24 mouse cellular contexts compared by ENCODE assay signal in genomic region chr19:7246021-7246420, GRCm38 (mm10). TPM values are rescaled to one million over a fixed set of nuclear protein-coding genes. Genes with fewer than 3 reads are reported as not detected.
DNase-seq lines count a peak whose midpoint lies in the region; ATAC-seq and TF ChIP-seq lines count a peak whose summit lies in the region.
"Had no signal": no experiment of that assay in that cellular context is flagged by ENCODE, and none has a peak within 500 bp of the region (broad histone marks: within the 10 kb centered on the region; RNA-seq: fewer than 3 reads in every experiment).

No protein-coding gene starts in this region.

- DNase-seq in ES-CJ7 (ENCODE audit: low read depth, low spot score) (peak; percentile 93), R1 (ENCODE audit: low read depth, low spot score) (peak; percentile 97)
- DNase-seq in spleen, adult 12 weeks (ENCODE audit: low spot score) = no peak
- no peak for DNase-seq in heart, postnatal 36 days
- DNase-seq: adrenal gland, adult 8-10 months; cerebellum, adult 11-12 months; cerebellum, postnatal 10 days; kidney, adult 18-20 months; thymus, postnatal 36 days had no signal

- H3K4me1 ChIP-seq in intestine, postnatal 0 days (replicated peaks; ENCODE audit: control insufficient read depth, insufficient read depth, low read length) = no peaks in the 10 kb centered on the region
- H3K4me1 ChIP-seq in stomach, embryonic 16.5 days (ENCODE audit: control insufficient read depth, insufficient read depth, low read length) = 0 out of 2 replicates have a peak, but pooled peaks cover 3% of the 10 kb centered on the region
- peaks cover 4% of the 10 kb centered on the region; the same call in 1 of the 2 replicates for H3K4me1 ChIP-seq in forebrain, embryonic 16.5 days (replicated peaks; ENCODE audit: control insufficient read depth, insufficient read depth, low read length)

- no peak overlapping the region for H3K9ac ChIP-seq in intestine, postnatal 0 days (ENCODE audit: low read depth, low read length)
- H3K9ac ChIP-seq in stomach, embryonic 16.5 days (ENCODE audit: low read length) = no peak overlapping the region
- H3K9ac ChIP-seq in forebrain, embryonic 16.5 days (replicated peaks; ENCODE audit: low read depth, low read length) = no peak overlapping the region
- H3K9ac ChIP-seq: embryonic facial prominence, embryonic 12.5 days; forebrain, embryonic 13.5 days; liver, embryonic 14.5 days; neural tube, embryonic 15.5 days had no signal

- H3K9me3 ChIP-seq in intestine, postnatal 0 days (ENCODE audit: control insufficient read depth) = no peaks in the 10 kb centered on the region
- H3K9me3 ChIP-seq in stomach, embryonic 16.5 days (replicated peaks; ENCODE audit: control insufficient read depth, low read length) = no peaks in the 10 kb centered on the region
- no peaks in the 10 kb centered on the region for H3K9me3 ChIP-seq in forebrain, embryonic 16.5 days (ENCODE audit: control insufficient read depth, low read length)
- H3K9me3 ChIP-seq: embryonic facial prominence, embryonic 12.5 days; forebrain, embryonic 13.5 days; heart, embryonic 10.5 days; neural tube, embryonic 15.5 days had no signal

- H3K4me3 ChIP-seq in intestine, postnatal 0 days (ENCODE audit: low read depth, low read length) = no peak overlapping the region
- H3K4me3 ChIP-seq in stomach, embryonic 16.5 days (replicated peaks; ENCODE audit: low read length) = no peak overlapping the region
- no peak overlapping the region for H3K4me3 ChIP-seq in forebrain, embryonic 16.5 days (replicated peaks; ENCODE audit: low read length)
- H3K4me3 ChIP-seq: embryonic facial prominence, embryonic 12.5 days; erythroblast, embryonic 14.5 days; forebrain, embryonic 13.5 days; heart, embryonic 10.5 days; neural tube, embryonic 15.5 days had no signal

- H3K36me3 ChIP-seq in intestine, postnatal 0 days (ENCODE audit: control insufficient read depth, insufficient read depth) = no peaks in the 10 kb centered on the region
- H3K36me3 ChIP-seq in stomach, embryonic 16.5 days (ENCODE audit: control insufficient read depth, insufficient read depth, low read length) = no peaks in the 10 kb centered on the region
- no peaks in the 10 kb centered on the region for H3K36me3 ChIP-seq in forebrain, embryonic 16.5 days (ENCODE audit: control insufficient read depth, insufficient read depth)
- H3K36me3 ChIP-seq: embryonic facial prominence, embryonic 12.5 days; heart, embryonic 10.5 days; neural tube, embryonic 15.5 days had no signal

- TF ChIP-seq CTCF in intestine, postnatal 0 days (IDR thresholded peaks at IDR 0.05; ENCODE audit: low read depth) = no peak

- no peak overlapping the region for H3K27ac ChIP-seq in intestine, postnatal 0 days (ENCODE audit: low read depth, low read length)
- H3K27ac ChIP-seq in stomach, embryonic 16.5 days (ENCODE audit: low read length) = no peak overlapping the region
- H3K27ac ChIP-seq in forebrain, embryonic 16.5 days (ENCODE audit: low read length) = no peak overlapping the region
- H3K27ac ChIP-seq: embryonic facial prominence, embryonic 12.5 days; forebrain, embryonic 13.5 days; heart, embryonic 10.5 days; hindbrain, postnatal 0 days; kidney, postnatal 0 days; liver, embryonic 14.5 days; macrophage; neural tube, embryonic 15.5 days had no signal

- H3K4me2 ChIP-seq in intestine, postnatal 0 days (replicated peaks; ENCODE audit: low read depth) = no peak overlapping the region
- no peak overlapping the region for H3K4me2 ChIP-seq in stomach, embryonic 16.5 days (ENCODE audit: low read depth, low read length)
- no peak overlapping the region for H3K4me2 ChIP-seq in forebrain, embryonic 16.5 days (ENCODE audit: low read length)
- H3K4me2 ChIP-seq: embryonic facial prominence, embryonic 12.5 days; forebrain, embryonic 13.5 days; midbrain, embryonic 11.5 days; neural tube, embryonic 15.5 days had no signal

- 67% methylated on average over 3 of the region's 3 CpGs for WGBS in intestine, postnatal 0 days
- WGBS in stomach, embryonic 16.5 days = 65% methylated on average over 3 of the region's 3 CpGs
- 84% methylated on average over 3 of the region's 3 CpGs for WGBS in forebrain, embryonic 16.5 days

- intact Hi-C loops in heart, postnatal 36 days (cut with DNase I) = no loop called here

- ATAC-seq in intestine, postnatal 0 days = peak; percentile 24; the same call in 1 of the 2 replicates
- ATAC-seq in stomach, embryonic 16.5 days (ENCODE audit: insufficient read depth, low FRiP score) = peak; percentile 38; the same call in 1 of the 2 replicates
- no peak for ATAC-seq in forebrain, embryonic 16.5 days
- ATAC-seq: activated CD4-positive, CD25-positive, alpha-beta regulatory T cell, adult 4 months; forebrain, embryonic 13.5 days; hindbrain, postnatal 0 days; Patski had no signal

- no peaks in the 10 kb centered on the region for H3K27me3 ChIP-seq in intestine, postnatal 0 days (replicated peaks; ENCODE audit: control insufficient read depth, insufficient read depth, low read length)
- no peaks in the 10 kb centered on the region for H3K27me3 ChIP-seq in stomach, embryonic 16.5 days (ENCODE audit: control insufficient read depth, insufficient read depth, low read length)
- H3K27me3 ChIP-seq in forebrain, embryonic 16.5 days (replicated peaks; ENCODE audit: control insufficient read depth, insufficient read depth, low read length) = no peaks in the 10 kb centered on the region
- H3K27me3 ChIP-seq: embryonic facial prominence, embryonic 12.5 days; Patski had no signal

RNA-seq across cellular contexts. Expression of gene Naa40, which starts 5.0 kb away (rescaled TPM):
- polyA plus RNA-seq in intestine, postnatal 0 days (2015; fragmentation: Nextera tagmentation; extraction: Ambion mirVana) = 18.6 and 19.7 TPM in 2 replicates
- polyA plus RNA-seq in stomach, embryonic 16.5 days (2015; fragmentation: Nextera tagmentation; extraction: Ambion mirVana) = 46.9 and 50.4 TPM in 2 replicates
- polyA plus RNA-seq in forebrain, embryonic 16.5 days (2015; fragmentation: Nextera tagmentation; extraction: Ambion mirVana) = 67.3 and 74.7 TPM in 2 replicates
- 10 to 100 TPM; 15.3 to 15.6 TPM for total RNA-seq in heart, postnatal 36 days (2021)

RNA-seq across cellular contexts. Expression of gene Rcor2, which starts 21.1 kb away (rescaled TPM):
- 1.5 and 2.2 TPM in 2 replicates for polyA plus RNA-seq in intestine, postnatal 0 days (2015; fragmentation: Nextera tagmentation; extraction: Ambion mirVana)
- polyA plus RNA-seq in stomach, embryonic 16.5 days (2015; fragmentation: Nextera tagmentation; extraction: Ambion mirVana) = 5.4 and 9.7 TPM in 2 replicates
- polyA plus RNA-seq in forebrain, embryonic 16.5 days (2015; fragmentation: Nextera tagmentation; extraction: Ambion mirVana) = 45.8 and 49.2 TPM in 2 replicates
- 1 to 10 TPM; 5.4 to 7.8 TPM for total RNA-seq in heart, postnatal 36 days (2021)
- polyA plus RNA-seq: activated CD4-positive, CD25-positive, alpha-beta regulatory T cell, adult 4 months had no signal

RNA-seq across cellular contexts. Expression of gene Cox8a, which starts 28.6 kb away (rescaled TPM):
- 2,194 and 2,204 TPM in 2 replicates for polyA plus RNA-seq in intestine, postnatal 0 days (2015; fragmentation: Nextera tagmentation; extraction: Ambion mirVana)
- polyA plus RNA-seq in stomach, embryonic 16.5 days (2015; fragmentation: Nextera tagmentation; extraction: Ambion mirVana) = 986 and 1,009 TPM in 2 replicates
- polyA plus RNA-seq in forebrain, embryonic 16.5 days (2015; fragmentation: Nextera tagmentation; extraction: Ambion mirVana) = 602 and 609 TPM in 2 replicates
- 100 to 1,000 TPM; 395 to 437 TPM for total RNA-seq in heart, postnatal 36 days (2021)

RNA-seq across cellular contexts. Expression of gene Otub1, which starts 39.9 kb away (rescaled TPM):
- polyA plus RNA-seq in intestine, postnatal 0 days (2015; fragmentation: Nextera tagmentation; extraction: Ambion mirVana) = 121 and 126 TPM in 2 replicates
- polyA plus RNA-seq in stomach, embryonic 16.5 days (2015; fragmentation: Nextera tagmentation; extraction: Ambion mirVana) = 157 and 169 TPM in 2 replicates
- polyA plus RNA-seq in forebrain, embryonic 16.5 days (2015; fragmentation: Nextera tagmentation; extraction: Ambion mirVana) = 223 and 235 TPM in 2 replicates
- 10 to 100 TPM; 72.2 to 72.6 TPM for total RNA-seq in heart, postnatal 36 days (2021)

Comparison
In these comparisons a context has a peak if more than half of its experiments do, and no peak if none do; other contexts are left out.
1. DNase-seq: peak in ES-CJ7 (single experiment) and R1 (single experiment); none in spleen, adult 12 weeks (single experiment) and heart, postnatal 36 days (0 of 2).